Mouse (Mus musculus): Measurements from ENCODE around the gene Sox6.
"Not testable (repeated sequence)": the region's sequence is repeated elsewhere in the genome, so short reads cannot be mapped to it uniquely, and the experiment has no call there.

Sox6 gene

GRCm38 (mm10) chr7:115630287-115630686, 408.3 kb downstream of the Sox6 start:
- DNase-seq: no peak

GRCm38 (mm10) chr7:115628766-115629165, 409.8 kb downstream of the Sox6 start:
- DNase-seq: no peak

- no peak for DNase-seq
Measured at GRCm38 (mm10) chr7:115625956-115626355, 412.6 kb downstream of the Sox6 start.

DNA sequence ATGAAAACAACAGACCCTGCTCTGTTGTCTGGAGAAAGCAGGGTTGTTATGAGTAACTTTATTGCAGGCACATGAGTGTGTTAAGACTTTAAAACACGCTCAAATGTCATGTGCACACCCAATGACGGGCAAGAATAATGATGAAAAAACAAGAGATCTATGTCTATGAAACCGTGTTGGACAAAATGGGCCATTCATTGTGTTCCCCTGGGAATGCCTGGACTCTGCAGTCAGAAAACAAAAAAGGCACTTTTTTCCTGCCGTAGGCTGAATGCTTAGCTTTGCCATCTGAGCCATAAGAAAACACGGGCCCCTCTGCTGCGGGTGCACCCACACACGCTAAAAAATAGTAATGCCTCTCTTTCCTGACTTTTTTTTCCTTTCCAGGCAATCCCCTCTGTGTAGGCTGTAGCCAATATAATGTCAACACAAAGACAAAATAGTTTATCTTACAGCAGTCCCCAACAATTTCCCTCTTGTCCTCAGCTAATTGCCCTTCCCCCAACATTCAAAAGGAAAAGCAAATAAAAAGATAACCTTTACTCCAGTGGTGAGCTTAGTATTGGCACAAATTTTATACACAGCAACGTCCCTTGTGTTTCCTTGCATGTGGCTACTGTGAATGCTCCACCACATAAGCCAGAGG, 413.6 kb downstream of the Sox6 start:
- DNase-seq: no peak

DNA sequence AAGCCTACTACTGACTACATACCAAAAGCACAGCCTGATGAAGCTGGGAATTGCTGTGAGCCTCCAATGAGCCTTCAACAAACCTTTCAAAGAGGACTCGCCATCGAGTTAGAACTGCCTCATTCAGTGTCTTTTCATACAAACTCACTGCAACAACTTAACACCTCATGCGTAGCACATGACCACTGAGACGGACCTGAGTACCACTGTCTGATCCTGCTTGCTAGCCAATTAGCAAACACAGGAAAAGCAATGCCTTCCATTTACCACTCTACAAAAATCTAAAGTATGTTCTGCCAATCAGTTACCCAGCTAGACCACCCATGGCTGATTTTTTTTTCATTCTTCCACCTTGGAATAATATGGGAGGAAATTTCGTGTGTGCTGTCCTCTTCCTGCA, 414.1 kb downstream of the Sox6 start:
- no peak for DNase-seq

GRCm38 (mm10) chr7:115615697-115616237, 422.8 kb downstream of the Sox6 start:
- DNase-seq: no peak

DNA sequence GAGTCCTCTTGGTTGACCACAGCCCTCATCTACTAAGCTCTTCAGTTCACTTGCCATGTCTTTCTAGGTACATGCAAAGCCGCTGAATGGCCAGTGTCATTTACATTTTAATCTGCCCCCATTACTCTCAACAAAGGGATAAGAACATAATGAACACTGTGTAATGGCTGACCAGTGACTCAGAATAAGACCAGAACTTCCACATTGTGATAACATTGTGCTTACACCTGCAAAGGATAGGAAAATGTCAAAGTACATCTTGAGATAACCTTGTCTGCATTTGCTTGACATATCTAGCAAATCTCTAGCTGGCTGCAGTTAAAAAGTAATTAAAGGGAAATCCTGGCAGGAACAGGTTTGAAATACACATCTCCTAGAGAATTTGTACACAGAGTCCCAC, 431.1 kb downstream of the Sox6 start:
- no peak for DNase-seq

- DNase-seq: not testable (repeated sequence)
Measured at GRCm38 (mm10) chr7:115606125-115606524, 432.5 kb downstream of the Sox6 start.

DNA sequence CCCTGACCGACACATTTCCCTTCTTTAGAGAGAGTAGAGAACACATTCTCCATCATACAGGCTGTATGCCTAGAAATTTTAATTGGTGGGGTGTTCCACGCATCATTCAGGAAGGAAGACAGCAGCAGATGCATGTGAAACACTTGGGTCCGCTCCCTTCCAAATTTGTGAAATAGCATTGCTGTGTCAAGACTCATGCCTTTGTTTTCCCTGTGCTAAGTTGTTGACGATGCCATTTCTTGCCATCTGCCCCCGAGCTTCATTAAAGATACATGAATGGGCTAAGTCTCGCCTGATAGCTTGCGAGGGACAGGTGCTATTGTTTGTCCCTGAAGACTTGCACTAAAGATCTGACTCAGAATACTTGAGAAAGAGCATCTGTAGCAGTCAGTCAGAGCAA, 433.7 kb downstream of the Sox6 start:
- no peak for DNase-seq

DNA sequence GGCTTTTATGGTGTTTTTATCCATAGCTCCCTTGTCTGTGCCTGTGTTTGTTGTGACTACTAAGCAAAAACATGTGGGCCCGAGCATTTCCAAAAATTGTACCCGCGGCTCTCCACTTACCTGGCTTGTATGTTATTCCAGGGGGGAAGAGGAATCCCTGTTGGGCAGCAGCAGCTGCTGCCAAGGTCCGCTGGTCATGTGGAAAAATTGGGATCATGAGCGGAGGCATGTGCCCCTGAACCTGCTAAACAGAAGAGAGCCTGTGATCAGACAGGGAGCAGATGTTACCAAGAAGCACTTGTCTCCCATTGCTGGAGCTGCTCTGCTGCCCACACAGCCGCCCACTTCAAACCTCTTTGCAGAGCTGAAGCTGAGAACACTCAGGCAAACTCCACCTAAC, 441.2 kb downstream of the Sox6 start:
- DNase-seq: no peak

DNA sequence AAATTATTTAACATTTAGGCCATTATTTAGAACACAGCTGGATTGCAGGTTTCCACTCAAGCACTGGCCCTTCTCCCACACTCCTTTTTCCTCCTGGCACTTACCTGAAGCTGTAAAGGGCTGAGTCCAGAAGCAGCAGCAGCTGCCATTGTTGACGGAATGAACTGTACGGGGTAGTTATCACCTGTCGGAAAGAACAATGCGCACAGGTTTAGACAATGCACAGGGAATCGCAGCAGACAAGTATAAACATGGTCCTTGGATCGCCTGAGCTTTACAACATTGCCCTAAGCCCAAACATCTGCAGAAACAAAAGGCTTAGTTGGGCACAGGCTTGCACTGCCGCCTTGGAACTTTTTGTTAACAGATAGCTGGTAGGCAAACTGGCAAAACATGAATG, 458.1 kb downstream of the Sox6 start:
- no peak for DNase-seq

DNA sequence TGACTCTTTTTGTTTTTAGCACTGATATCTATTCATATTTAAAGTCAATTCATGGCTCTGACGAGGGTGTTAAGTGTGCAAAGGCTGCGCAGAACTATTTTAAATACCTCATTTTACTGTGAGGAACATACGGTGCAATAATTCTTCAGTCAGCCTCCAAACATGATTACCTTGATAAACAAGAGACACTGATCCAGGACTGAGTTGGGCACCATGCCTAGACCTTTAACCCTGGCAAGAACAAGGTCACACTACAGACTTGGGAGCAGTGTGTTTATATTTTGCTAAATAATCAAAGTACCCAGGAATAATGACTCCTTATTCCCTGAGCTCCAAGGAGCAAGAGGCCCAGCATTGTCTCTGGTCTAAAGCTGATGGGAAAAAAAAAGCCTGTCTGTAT, 458.8 kb downstream of the Sox6 start:
- DNase-seq: no peak

DNA sequence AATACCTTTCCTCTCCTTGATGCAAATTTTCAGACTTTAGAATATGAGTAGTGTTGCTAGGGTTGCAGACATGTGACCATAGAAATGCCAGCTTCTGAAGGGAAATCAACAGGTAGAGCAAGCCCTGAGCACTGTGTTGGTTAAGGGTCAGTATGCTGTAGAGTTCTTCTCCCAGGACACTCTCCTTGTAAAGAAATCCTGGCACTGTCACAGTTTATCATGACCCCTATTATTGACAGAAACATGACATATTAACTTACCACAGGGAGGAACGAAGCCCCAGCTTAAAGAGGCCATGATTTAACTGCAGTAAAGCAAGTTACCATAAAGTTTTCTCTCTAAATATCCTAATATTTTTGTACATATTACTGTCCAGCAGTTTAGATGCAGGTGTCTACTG, 462.2 kb downstream of the Sox6 start:
- DNase-seq: no peak

GRCm38 (mm10) chr7:115574834-115575233, 463.8 kb downstream of the Sox6 start:
- DNase-seq: no peak

DNA sequence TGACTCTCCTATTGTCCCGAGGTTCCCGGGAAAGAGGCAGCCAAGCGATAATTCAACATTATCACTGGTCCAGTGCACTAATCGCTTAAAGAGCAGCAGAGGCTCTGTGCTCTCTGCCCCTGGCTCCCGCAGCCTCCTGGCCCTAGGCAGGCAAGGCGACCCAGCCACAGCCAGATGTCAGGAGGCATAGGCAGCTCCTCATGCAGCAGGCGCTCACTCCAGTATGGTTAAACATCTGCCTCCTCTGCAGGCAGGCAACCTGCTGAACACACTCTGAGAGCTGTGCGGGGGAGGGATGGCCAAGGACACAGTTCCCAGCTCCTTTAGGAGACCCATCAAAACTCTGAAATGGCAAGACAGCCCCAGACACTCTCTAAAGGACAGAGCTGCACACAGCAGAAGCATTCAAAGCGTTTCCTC, 469.8 kb downstream of the Sox6 start:
- DNase-seq: no peak

GRCm38 (mm10) chr7:115568301-115568700, 470.3 kb downstream of the Sox6 start:
- DNase-seq: no peak

- DNase-seq: no peak
Measured at GRCm38 (mm10) chr7:115566818-115567217, 471.8 kb downstream of the Sox6 start.

DNA sequence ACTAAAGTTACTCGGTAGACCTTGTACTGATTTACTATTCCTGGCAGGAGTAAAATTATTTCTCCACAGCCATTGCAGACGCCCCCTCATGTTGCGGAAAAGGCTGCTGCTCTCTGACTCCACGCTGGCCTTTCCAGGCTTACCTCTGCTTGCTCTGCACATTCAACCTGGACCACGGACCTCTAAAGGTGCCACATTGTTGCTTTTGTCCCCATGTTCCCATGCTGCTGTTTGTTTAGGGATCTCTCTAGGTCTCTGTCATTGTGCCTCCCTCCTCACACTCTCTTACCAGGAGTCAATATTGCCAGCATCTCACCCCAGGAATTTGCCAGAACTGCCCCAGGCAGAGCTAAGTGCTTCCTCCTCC, 473.6 kb downstream of the Sox6 start:
- DNase-seq: no peak

DNA sequence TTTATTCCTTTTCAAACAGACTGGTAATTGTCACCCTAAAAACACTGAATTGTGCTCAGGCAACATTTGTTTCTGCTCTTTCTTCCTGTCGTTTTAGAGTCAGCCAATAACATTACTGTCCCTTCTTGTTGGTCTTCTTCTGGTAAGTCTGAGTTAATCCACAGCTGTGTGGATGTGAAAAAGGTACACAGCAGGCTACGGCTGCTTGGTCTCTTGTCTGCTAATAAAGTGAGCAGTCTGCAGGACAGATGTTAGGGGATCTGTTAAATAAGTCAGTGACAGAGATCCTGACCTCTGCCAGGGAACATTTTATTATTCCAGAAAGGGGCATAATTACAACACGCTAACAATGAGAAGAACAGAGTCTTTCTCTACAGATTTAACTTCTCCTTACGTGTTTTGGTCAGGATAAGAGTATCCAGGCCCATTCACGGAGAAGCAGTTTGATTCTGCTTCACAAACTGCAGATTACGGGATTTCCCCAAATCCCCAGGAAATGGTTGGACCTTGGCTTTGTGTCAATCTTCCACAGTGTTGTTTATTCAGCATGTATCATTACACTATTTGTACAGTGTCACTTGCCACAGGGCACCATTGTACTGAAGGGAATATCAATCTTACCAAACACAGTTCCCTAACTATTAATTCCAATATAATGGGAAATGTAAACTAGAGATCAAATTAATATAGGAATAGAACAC, 474.1 kb downstream of the Sox6 start:
- no peak for DNase-seq

DNA sequence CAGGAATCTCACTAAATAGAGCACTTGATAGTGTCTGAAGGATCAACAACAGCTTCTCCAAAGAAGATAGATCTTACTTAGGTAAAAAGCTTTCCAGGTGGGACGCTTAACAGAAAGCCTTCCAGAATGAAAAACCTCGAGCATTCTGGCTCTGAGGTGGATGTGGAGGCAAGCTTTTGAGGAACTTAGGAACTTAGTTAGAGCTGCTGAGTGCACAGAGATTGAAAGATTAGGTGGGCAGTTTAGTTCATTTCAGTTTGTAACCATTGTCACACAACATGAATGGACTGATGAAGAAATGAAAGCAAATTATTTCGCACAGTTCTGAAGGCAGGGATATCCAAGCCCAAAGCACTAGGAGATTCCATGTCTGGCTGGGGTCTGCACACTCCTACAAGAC, 481.9 kb downstream of the Sox6 start:
- DNase-seq: no peak

DNA sequence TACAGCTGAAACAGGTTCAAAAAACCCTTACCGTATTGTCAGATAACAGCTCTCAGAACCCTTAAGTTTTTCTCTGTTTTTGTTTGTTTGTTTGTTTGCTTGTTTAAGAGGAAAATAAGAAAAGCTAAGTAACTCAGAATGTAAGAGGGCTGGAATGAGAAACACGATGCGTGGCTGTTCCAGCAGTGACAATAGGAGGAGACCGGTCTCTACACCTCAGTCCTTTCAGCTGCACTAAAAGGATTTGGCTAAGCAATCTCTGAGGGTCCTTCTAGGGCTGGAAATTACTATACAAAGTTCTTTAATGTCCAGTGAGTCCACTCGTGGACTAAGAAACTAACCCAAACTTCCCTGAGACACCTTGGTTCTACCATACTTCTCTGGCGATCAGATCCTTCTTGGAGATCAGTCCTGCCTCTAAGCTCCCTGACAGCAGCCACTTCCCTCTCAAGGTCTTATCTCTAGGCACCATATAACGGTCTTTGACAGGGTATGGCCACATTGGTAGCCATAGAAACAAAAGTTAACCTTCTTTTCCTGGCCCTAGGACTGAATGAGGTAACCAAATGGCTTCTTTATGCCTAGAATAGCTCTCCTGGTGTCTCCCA, 488.3 kb downstream of the Sox6 start:
- no peak for DNase-seq

DNA sequence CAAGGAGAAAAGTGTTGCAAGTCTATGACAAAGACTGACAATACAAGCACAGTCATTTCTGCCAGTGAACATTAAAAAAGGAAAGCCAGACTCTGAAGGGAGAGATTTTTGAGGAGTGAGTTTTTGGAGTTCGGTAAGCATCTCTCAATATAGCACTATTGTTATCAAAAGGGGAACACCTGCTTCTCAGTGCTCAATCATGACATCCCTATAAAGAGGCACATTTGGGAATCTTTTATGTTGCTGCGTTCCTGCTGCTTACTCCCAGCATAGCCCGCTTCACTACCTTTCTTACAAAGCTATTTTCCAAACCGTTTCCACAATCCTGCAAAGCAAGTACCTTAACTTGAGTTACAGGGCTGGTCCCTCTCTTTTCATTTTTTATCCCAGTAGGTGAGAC, 488.9 kb downstream of the Sox6 start:
- DNase-seq: no peak

DNA sequence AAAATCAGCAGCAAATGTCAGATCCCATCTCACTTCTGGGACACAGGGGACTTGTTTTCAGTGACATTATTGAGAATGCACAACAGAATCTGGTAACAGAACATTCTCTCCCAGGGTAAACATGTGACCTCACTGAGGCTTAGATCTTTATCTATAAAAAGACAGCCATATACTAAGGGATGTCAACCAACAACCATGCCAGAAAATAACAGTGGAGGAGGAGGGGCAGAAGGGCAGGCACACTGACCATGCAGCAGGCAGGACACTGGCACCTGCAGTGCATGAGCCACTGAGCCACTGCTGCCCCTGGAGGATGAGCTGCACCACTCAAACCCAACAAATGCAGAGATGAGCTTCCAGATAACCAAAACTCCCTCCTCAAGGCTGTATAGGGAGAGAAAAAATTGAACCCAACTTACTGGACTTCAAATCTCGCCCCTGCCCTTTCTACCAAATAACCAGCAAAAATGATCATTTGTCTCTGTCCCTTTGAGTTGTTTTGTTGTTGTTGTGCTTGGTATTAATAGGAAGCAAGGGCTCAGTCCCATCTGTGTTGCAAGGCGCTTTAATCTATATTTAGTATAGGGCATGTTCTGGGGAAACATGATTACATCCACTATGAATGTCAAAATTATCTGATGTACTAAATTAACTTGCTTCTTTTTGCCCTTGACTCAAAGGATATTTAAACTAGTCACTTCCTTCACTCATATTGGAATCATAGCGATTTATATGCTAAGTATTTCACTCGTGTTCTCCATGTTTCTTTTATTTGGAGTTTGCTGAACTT, 492.8 kb downstream of the Sox6 start:
- DNase-seq: no peak

Data from cerebellum, adult 18-20 months (tissue).